Mouse (Mus musculus) spleen, adult 2 months (tissue): ENCODE measurements at regions not wholly inside any gene's neighbourhood (a gene's known extent, or its start where the extent isn't known, plus 50 kb on each side); places are given as distances from the start of the nearest gene placed in this dataset.

Experiments used
- CTCF ChIP-seq: fragments of 200-500 bp; IDR thresholded peaks from 2 replicates; pipeline ENCODE4 v1.5.1; 2011; ENCODE audit warnings: mild to moderate bottlenecking, inconsistent platforms; ENCODE audit not compliant: insufficient read depth, insufficient read length, insufficient replicate concordance; ENCODE audit errors: extremely low read depth
- POLR2A ChIP-seq: fragments of 200-500 bp; IDR thresholded peaks from 2 replicates; pipeline ENCODE4 v1.6.1; 2011; ENCODE audit warnings: low read depth, low read length, inconsistent platforms

DNA sequence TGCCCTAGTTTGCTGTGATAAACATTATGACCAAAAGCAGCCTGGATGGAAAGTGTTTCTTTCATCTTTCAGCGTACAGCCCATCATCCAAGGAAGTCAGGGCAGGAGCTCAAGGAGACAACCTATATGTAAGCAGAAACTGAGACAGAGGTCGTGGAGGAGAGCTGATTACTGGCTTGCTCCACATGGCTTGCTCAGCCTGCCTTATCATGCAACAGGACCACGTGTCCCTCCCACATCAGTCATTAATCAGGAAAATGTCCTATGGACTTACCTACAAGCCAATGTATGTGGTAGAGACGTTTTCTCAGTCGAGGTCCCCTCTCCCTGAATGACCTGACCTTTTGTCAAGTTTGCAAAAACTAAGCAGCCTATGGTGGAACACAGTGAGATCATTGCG lies 123.7 kb upstream of the Rnaseh2b start:
- TF ChIP-seq CTCF = no peak
- no peak for TF ChIP-seq POLR2A
